Mouse (Mus musculus) small intestine, adult 2 months (tissue): ENCODE data around the gene Fam205c.

Experiments used
- CTCF ChIP-seq: fragments of 200-500 bp; IDR thresholded peaks from 2 replicates; pipeline ENCODE4 v1.5.1; 2012; ENCODE audit warnings: low read depth, mild to moderate bottlenecking, control low read depth, inconsistent platforms, low read length, moderate library complexity, mixed read lengths; ENCODE audit not compliant: insufficient replicate concordance, insufficient read length; ENCODE audit errors: extremely low read depth
- POLR2A ChIP-seq: fragments of 200-500 bp; IDR thresholded peaks from 2 replicates; pipeline ENCODE4 v1.6.1; 2012; ENCODE audit warnings: low read depth, mild to moderate bottlenecking, control low read depth, inconsistent platforms, low read length, moderate library complexity

- TF ChIP-seq CTCF, result no peak
- TF ChIP-seq POLR2A, result no peak
Measured at GRCm38 (mm10) chr4:42891176-42891575, 17.1 kb upstream of the Fam205c start.
